Mouse (Mus musculus) forebrain, embryonic 11.5 days (tissue): ENCODE measurements around the gene Mndal. TPM values are rescaled to one million over a fixed set of nuclear protein-coding genes. Genes with fewer than 3 reads are reported as not detected.
"Not testable (repeated sequence)": the region's sequence is repeated elsewhere in the genome, so short reads cannot be mapped to it uniquely, and the experiment has no call there.

Source experiments
- ATAC-seq: fragments of 200-750 bp; cut with Nextera tagmentation; replicated peaks from 2 replicates; pipeline ENCODE4 v1.8.0; 2017; ENCODE audit warnings: moderate TSS enrichment; ENCODE audit not compliant: low FRiP score
- DNase-seq: peaks from one replicate; pipeline ENCODE4 v3.0.0-alpha.2; 2017; ENCODE audit warnings: low spot score
- H3K27ac ChIP-seq: fragments of 300-500 bp; sonication (generic); 2 replicates; pipeline ENCODE4 v1.5.1; 2014; ENCODE audit warnings: low read depth, low read length
- H3K27me3 ChIP-seq: fragments of 300-500 bp; sonication (generic); 2 replicates; pipeline ENCODE4 v1.6.1; 2014; ENCODE audit warnings: mild to moderate bottlenecking, low read length, mixed read lengths; ENCODE audit not compliant: control insufficient read depth, insufficient read depth
- H3K36me3 ChIP-seq: fragments of 300-500 bp; sonication (generic); 2 replicates; pipeline ENCODE4 v1.6.1; 2014; ENCODE audit warnings: mild to moderate bottlenecking, low read length, moderate library complexity, mixed read lengths; ENCODE audit not compliant: control insufficient read depth, insufficient read depth
- H3K4me1 ChIP-seq: fragments of 300-500 bp; sonication (generic); replicated peaks from 2 replicates; pipeline ENCODE4 v1.6.1; 2014; ENCODE audit warnings: low read length, mixed read lengths; ENCODE audit not compliant: control insufficient read depth, insufficient read depth
- H3K4me2 ChIP-seq: fragments of 300-500 bp; sonication (generic); 2 replicates; pipeline ENCODE4 v1.6.1; 2014; ENCODE audit warnings: low read depth, mild to moderate bottlenecking, low read length, moderate library complexity, mixed read lengths; ENCODE audit not compliant: severe bottlenecking
- H3K4me3 ChIP-seq: fragments of 300-500 bp; sonication (generic); 2 replicates; pipeline ENCODE4 v1.5.1; 2014; ENCODE audit warnings: low read depth, low read length
- H3K9ac ChIP-seq: fragments of 300-500 bp; sonication (generic); 2 replicates; pipeline ENCODE4 v1.6.1; 2014; ENCODE audit warnings: low read length
- H3K9me3 ChIP-seq: fragments of 300-500 bp; sonication (generic); 2 replicates; pipeline ENCODE4 v1.6.1; 2016; ENCODE audit warnings: low read length, mixed read lengths; ENCODE audit not compliant: control insufficient read depth
- WGBS: fragments of 180-500 bp; shearing (Covaris S2); extraction: QIAGEN DNeasy Blood & Tissue Kit; methylation state at CpG from one replicate; pipeline ENCODE4 v1.1.7; 2014; 5-methylcytosine and 5-hydroxymethylcytosine counted together
- polyA plus RNA-seq: library from polyadenylated mRNA; unstranded; fragments of >200 nt; fragmentation: Nextera tagmentation; extraction: Ambion mirVana; gene quantifications from 2 replicates; pipeline ENCODE4 v1.2.1, GENCODE M21; 2014

Gene Mndal
- polyA plus RNA-seq, 1 experiment from 2014 or later: 0.65 TPM

DNA sequence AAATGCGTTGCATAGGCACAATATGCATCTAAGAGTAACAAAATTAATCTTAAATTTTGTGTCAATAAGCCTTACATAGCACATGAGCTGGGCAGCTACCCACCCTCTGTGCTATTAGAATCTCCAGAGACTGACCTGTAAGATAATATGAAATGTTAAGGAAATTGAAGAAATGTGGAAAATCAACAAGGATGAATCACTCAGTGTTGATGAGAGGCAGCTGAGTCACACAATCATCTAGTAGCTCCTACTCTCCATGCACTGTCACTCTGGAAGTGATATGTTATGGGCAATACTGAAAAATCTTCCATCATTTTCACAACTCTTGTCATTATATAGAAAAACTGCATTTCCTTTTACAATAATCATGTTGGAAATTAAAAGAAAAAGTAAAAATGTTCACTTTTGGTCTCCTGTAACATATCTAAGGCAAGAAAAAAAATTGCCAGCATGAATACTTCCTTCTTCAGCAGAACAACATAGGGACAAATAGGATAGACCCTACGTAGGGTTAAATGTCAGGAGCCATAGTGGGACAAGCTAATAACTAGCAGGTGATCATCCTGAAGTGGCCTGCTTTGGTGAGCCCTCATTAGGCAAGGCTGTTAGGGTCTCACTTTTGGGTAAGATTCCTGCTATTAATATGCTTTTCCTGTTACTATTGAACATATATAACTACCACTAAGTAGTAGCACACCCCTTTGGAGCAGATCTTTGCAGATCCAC is 12.9 kb upstream of the Mndal start:
- no peak overlapping the region for H3K27ac ChIP-seq
- ATAC-seq: no peak
- no peak overlapping the region for H3K9ac ChIP-seq
- no peak for DNase-seq
- 88% methylated on average over 2 of the region's 2 CpGs for WGBS
- no peak overlapping the region for H3K4me2 ChIP-seq
- H3K4me3 ChIP-seq: no peak overlapping the region
- H3K9me3 ChIP-seq: no peaks in the 10 kb centered on the region
- no peaks in the 10 kb centered on the region for H3K4me1 ChIP-seq
- H3K27me3 ChIP-seq: no peaks in the 10 kb centered on the region
- H3K36me3 ChIP-seq: no peaks in the 10 kb centered on the region

DNA sequence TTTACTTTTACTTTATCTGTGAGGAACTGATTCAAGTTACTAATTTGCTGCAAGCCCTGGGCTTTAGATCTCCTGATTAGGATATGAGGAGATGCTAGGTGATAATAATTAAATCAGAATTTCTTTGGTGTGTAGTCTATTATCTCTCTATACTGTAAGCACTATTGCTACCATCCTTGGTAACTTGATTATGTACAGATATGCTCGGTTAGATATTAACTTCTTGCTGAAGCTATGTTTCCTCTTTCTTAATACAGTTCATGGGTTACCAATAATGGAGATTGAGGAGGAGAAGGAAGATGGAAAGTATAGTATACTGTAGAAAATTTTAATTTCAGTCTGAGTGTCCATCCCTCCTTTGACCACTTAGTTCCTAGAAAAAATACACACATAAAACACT is 11.3 kb upstream of the Mndal start:
- Histone ChIP-seq H3K36me3 (no peaks in the 10 kb centered on the region), H3K27me3 (no peaks in the 10 kb centered on the region), H3K4me1 (no peaks in the 10 kb centered on the region), H3K9me3 (no peaks in the 10 kb centered on the region), H3K9ac (no peak overlapping the region), H3K4me3 (no peak overlapping the region), H3K27ac (no peak overlapping the region), H3K4me2 (no peak overlapping the region)
- DNase-seq (no peak), ATAC-seq (no peak)
- 79% methylated on average over 1 of the region's 1 CpGs for WGBS

DNA sequence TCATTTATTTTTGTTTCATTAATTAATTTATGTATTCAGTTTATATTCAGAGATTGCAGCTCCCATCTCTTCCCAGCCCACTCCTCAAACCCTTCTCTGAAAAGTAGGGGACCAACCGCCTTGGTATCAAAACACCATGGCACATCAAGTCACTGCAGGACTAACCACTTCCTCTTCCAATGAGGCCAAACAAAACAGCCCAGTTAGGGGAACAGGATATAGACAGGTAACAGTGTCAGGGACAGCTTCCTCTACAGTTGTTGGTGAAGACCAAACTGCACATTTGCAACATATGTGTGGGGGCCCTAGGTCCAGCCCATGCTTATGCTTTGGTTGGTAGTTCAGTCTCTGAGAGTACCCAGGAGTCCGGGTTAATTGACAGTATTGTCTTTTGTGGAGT is 6.8 kb upstream of the Mndal start:
- H3K4me2 ChIP-seq, ATAC-seq, H3K36me3 ChIP-seq, H3K9ac ChIP-seq, H3K9me3 ChIP-seq, H3K27ac ChIP-seq, H3K4me3 ChIP-seq, H3K27me3 ChIP-seq, H3K4me1 ChIP-seq, DNase-seq: not testable (repeated sequence)
- WGBS: 83% methylated on average over 2 of the region's 2 CpGs

DNA sequence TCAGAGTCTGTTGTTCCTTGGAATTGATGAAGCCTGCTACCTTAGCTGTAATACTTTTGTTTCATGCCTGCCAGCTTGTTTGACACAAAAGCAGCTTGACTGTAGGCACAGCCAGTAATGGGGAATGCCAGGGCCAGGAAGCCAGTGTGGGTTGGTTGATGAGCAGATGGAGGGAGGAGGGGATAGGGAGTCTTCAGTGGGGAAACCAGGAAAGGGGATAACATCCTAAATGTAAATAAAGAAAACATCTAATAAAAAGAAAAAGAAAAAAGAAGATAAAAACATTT is 432 bp upstream of the Mndal start:
- not testable (repeated sequence) for DNase-seq, H3K9me3 ChIP-seq, H3K36me3 ChIP-seq, H3K4me2 ChIP-seq, ATAC-seq, H3K27ac ChIP-seq, H3K4me3 ChIP-seq, H3K4me1 ChIP-seq, H3K27me3 ChIP-seq, H3K9ac ChIP-seq

DNA sequence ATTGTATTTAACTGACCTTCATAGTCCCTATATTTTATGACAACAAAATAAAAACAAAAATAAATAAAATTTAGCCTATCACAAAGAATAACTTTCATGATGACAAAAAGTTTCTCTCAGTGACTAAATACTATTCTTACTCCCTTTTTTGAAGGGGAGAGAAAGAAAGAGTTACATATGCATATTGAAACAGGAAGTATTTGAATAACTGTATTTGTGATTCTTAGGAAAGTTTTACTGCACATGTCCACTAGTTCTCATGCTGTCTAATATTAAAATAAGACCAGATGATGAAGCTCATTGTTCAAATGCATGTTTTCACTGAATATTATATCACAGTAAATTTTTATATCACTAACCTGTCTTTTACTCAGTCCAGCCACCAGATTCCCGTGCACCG is 769 bp downstream of the Mndal start:
- H3K27ac ChIP-seq, H3K4me2 ChIP-seq, H3K9me3 ChIP-seq, H3K4me3 ChIP-seq, DNase-seq, H3K36me3 ChIP-seq, H3K9ac ChIP-seq, ATAC-seq, H3K27me3 ChIP-seq, H3K4me1 ChIP-seq: not testable (repeated sequence)
- 93% methylated on average over 2 of the region's 2 CpGs for WGBS

DNA sequence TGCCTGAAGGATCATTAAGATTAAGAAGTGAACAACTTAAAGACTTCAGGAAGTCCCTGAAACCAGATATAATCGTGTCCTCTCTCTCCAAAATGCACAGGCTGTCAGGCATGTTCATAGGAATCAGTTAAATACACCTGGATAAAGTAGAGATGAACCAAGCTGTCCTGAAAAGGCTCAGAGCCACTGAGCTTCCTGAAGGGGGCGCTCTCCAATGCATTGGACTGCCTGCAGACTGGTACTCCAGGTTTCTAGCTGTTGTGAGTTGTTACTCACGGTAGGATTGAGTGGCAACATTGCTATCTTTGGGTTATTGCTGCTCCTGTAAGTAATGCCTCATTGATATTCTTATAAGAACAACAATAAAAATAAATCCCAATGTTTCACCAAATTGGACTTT is 23.0 kb downstream of the Mndal start:
- WGBS: 70% methylated on average over 2 of the region's 3 CpGs
- not testable (repeated sequence) for H3K4me1 ChIP-seq, H3K27me3 ChIP-seq, DNase-seq, H3K4me3 ChIP-seq, H3K9me3 ChIP-seq, H3K9ac ChIP-seq, ATAC-seq, H3K36me3 ChIP-seq, H3K27ac ChIP-seq, H3K4me2 ChIP-seq

DNA sequence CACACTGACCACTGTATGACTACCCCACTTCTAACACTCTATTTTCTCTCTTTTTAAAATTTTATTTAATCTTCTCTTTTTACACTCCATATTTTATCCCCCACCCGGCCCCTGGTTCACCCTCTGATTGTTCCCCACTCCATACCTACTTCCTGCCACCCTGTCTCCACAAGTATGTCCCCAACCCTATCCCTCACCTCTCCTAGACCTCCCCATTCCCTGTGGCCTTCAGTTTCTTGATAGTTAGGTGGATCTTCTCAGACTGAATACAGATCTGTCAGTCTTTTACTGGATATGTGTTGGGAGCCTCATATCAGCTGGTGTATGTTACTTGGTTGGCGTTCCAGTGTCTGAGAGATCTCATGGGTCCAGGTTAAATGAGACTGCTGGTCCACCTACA is 27.7 kb downstream of the Mndal start:
- H3K27ac ChIP-seq: no peak overlapping the region
- ATAC-seq: no peak; the same call in 1 of the 2 replicates
- no peaks in the 10 kb centered on the region for H3K36me3 ChIP-seq
- H3K27me3 ChIP-seq: no peaks in the 10 kb centered on the region
- 87% methylated on average over 2 of the region's 2 CpGs for WGBS
- no peak for DNase-seq
- no peak overlapping the region for H3K9ac ChIP-seq
- H3K4me3 ChIP-seq: no peak overlapping the region
- H3K9me3 ChIP-seq: no peaks in the 10 kb centered on the region
- H3K4me2 ChIP-seq: no peak overlapping the region
- no peaks in the 10 kb centered on the region for H3K4me1 ChIP-seq

DNA sequence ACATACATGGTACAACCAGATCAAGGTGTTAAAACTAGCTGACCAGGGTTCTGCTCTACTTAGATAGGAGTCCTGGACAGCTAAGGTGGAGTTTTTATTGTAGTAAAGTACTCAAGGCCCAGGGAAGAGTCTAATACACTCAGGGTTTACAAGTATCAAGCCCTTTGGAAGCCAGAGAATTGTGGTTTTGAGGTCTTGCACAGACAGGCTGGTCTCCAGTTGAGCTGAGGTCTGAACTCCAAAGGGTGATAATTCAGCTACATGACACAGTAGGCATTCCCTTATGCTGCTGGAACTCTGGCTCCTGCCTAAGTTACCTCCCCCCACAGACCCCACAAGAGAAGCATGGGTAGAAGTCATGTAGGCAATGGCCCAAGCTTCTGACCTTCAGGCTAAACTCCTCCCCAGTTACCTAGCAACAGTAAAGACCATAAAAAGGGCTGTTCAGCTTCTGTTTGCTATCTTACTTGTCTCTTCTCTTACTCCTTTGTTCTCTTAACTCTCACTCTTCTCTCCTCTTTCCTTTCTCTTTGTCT is 29.0 kb downstream of the Mndal start:
- not testable (repeated sequence) for H3K4me2 ChIP-seq, H3K27ac ChIP-seq, ATAC-seq, H3K9me3 ChIP-seq, H3K4me3 ChIP-seq, H3K36me3 ChIP-seq, H3K27me3 ChIP-seq, H3K9ac ChIP-seq, DNase-seq, H3K4me1 ChIP-seq

DNA sequence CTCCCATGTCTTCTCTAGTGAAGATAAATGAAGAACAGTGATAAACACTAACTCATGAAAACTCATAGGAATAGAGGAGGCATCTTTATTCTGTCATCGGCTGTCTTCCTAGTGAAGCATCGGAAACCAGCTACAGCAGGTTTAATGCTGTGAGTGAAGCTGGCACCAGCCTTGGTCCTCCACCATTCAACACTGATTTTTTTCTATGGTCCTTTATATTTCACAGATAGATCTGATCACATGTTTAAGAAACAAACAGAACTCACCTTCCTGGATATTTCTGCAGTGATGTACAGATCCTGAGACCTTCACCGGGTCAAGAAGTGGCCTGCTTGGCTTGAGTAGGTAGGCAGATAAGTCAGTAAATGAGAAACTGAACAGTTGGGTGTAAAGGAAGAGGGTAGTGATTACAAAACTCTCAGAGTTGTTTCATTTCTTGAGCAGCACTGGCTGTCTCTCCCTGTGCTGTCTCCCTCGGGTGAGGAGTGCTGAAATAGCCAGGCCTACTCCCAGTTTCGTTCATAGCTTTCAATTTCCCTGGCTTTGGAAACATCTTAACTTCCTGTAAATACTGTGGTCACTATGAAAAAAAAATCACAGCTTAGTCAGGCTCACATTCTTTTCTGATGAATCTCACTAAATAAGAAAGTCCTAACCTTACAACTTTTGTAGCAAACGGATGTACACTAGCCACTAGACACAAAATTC is 29.6 kb downstream of the Mndal start, which contains the start of gene Ifi211:
TSS of gene Ifi211 (minus strand) at position 499 of the 708 bp plus-strand sequence.
- H3K4me3 ChIP-seq, ATAC-seq, DNase-seq, H3K36me3 ChIP-seq, H3K27me3 ChIP-seq, H3K27ac ChIP-seq, H3K9ac ChIP-seq, H3K4me1 ChIP-seq, H3K9me3 ChIP-seq, H3K4me2 ChIP-seq: not testable (repeated sequence)
- WGBS: 86% methylated on average over 6 of the region's 6 CpGs
